Mouse (Mus musculus) layer of hippocampus, postnatal 14 days (tissue): Measurements from ENCODE around the gene Lenep. TPM values are rescaled to one million over a fixed set of nuclear protein-coding genes. Genes with fewer than 3 reads are reported as not detected.

ENCODE experiments used
- DNase-seq, 2 experiments: peaks; one replicate each; pipeline ENCODE4 v3.0.0; 2021 to 2022; ENCODE audit warnings: low spot score in 2 of 2, mixed read lengths in 1 of 2
- total RNA-seq, 2 experiments: library from RNA; stranded (reverse); gene quantifications; 2 replicates each; pipeline ENCODE4 v1.2.3; 2021

The Lenep gene
- total RNA-seq, 2 experiments from 2014 or later: 3.2 to 4.3 TPM

DNA sequence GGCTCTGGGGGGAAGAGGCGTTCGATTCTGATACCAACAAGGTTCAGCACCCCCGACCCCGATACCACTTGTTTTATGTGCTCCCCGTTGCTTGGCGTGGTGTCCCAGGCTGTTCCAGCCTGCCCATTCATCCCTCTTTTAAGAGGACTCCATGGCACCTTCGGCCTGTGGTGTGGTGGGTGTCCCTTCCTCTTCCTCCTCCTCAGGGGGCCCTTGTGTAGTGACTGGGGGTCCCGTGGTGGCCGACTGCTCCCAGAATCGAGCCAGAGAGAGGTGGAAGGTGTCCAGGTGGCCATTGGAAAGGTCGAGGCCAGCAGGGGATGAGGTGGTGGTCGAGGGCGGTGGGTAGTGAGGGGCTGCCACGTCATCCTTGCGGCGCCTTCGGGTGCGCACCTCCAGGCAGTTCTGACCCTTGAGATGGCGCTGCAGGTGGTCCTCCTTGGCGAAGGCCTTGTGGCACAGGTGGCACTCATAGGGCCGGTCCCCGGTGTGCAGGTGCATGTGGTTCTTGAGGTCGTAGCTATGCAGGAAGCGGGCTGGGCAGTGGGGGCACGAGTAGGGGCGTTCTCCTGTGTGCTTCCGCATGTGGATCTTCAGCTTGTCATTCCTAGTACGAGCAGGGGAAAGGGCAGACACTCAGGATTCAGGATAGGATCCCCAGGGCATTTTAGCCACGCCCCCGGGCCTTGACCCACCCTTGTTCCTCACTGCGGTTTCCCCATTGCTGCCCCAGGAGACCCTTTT is 23.0 kb downstream of the Lenep start:
- DNase-seq: no peak

DNA sequence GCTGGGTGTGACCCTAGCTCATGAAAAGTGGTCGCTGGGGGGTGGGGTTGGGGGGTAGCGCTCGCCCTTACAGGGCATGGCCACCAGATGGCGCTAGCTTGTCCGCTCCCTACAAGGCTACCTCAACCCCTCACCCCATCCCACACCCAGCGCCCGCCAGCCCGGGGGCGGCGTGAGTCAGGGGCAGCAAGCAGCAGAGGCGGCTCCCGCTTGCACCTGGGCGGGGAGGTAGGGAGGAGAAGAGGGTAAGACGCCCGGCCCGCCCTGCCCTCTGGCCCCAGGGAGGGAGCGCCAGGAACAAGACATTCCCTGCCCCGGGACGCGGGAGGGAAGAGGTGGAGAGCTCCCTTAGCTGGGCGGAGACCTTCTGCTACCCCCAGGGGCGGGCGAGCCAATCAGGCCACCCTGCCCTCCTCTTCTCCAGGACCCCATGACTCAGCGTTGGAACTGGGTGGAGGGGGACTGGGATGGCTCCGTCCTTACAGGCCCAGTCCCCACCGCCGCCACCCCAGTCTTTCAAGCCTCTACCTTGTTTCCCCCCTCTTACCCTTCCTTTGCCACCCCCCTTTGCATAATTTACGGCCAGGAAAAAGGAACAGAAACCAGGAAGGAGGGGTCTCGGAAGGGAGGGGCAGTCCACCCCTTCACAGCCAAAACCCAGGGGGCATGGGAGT is 24.1 kb downstream of the Lenep start:
- DNase-seq: peak; percentile 57 to 73

DNA sequence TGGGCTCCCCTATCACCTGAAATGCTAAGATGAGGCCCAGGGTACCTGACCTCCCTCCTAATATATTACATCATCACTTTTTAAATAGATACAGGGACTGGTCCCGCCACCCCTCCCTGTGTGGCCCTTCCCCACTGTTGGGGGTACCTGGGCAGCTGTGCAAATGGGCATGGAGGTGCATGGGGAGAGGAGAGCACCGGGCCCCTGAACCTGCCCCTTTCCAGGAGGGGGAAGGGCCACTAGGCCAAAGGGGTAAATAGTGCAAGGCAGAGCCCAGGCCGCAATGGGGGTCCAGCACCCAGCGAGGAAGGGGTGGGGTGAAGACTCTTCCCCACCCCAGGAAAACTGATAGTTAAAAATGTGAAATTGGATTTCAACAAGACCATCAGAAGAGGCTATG is 24.8 kb downstream of the Lenep start:
- no peak for DNase-seq

DNA sequence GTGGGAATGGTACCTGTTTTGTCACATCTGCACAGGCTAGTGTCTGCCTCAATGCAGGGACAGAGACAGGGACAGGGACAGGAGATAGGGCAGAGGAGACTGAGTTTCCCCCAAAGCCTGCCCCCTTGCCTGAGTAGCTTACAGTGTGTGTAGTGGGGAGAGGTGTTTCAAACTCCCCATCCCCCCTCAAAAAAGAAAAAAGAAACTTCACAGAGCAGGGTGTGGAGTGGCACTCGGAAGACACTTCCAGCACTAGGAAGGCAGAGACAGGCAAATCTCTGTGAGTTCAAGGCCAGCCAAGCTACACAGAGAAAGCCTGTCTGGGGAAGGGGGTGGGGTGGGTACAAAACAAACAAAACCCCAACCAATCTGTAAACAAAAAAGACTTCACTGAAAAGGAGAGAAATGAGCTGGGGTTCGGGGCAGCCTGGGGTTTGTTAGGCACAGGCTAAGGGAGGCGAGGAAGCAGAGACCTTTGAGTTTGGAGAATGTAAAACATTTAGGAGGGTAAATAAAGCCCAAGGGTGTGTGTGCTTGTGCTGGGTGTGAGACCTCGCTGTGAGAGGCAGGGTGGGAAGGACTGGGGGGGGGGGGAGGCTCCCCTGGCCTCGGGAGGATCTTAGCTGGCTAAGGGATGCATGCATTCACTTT is 28.9 kb downstream of the Lenep start:
- DNase-seq: no peak

DNA sequence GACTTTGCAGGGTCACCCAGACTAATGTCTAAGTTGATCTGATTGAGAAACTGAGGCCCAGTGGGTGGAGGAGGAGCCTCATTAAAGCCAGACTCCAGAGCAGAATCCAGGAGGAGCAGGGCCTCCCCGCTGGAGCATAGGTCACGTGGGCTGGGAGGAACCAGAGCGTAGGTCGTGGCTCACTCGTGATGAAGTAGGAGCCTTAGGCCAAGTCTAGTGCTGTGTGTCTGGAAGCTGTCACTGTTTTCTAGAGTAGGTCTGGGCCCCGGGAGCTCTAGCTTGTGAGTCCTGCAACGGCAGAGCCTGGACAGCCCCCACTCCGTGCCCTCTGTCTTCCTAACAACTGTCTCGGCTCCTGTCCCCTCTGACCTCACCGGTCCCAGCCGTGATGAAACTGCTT is 35.3 kb downstream of the Lenep start:
- DNase-seq: no peak

DNA sequence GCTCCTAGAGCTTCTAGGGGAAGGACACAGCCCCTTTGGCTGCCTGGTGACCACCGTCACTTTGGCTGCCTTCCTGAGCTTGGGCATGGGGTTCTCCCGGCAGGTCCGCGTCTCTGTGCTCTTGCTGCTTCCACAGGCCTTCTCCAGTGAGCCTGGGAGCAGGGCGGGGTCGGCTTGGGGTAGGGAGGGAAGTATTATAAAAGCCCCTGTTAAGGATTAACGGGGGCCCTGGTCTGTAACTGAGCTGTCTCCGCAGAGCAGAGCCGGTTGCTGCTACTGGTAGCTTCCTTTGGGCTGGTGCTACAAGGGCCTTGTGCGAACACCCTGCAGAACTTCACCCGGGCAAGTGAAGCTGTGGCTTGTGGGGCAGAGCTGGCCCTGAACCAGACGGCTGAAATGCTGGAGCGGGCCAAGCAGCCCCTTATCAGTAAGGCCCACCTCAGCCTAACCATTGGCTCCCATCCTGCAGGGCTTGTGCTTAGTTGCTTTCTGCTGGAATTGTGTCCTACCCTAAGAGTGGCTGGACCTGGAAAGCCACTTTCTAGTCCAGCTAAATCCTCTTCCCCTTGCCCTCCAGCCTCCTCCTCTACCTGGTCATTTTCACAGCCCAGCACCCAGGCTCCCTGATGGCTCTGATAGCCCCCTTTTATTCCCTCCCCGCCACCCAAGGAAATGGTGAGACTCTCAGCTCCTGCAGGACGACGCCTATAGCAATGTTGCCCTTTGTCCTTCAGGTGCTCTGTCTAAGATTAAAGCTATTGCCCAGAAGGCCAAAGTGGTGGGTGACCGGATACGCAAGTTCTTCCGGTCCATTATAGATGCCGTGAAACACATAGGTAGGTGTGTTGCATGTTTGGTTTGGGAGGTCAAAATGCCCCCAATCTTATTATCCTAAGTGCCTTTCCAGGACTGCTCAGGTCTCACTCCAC is 36.8 kb downstream of the Lenep start:
- DNase-seq: no peak

DNA sequence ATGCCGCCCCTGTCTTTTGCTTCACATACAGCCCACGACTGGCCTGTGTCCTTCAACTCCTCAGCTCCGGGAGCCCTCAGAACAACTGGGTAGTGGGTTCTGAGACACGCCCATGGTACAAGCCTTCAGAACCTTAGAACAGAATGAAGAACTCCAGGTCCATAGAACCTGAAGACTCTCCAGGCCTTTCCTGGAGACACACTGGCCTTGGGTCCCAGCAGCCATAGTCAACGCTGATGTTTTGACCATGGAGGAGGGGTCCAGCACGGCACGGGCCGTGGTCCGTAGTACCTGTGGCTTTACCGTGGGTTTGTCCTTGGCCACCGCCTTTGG is 37.5 kb downstream of the Lenep start, which contains the start of gene Dcst1:
Dcst1 (minus strand) TSS at position 101 of the 333 bp plus-strand sequence.
- no peak for DNase-seq

DNA sequence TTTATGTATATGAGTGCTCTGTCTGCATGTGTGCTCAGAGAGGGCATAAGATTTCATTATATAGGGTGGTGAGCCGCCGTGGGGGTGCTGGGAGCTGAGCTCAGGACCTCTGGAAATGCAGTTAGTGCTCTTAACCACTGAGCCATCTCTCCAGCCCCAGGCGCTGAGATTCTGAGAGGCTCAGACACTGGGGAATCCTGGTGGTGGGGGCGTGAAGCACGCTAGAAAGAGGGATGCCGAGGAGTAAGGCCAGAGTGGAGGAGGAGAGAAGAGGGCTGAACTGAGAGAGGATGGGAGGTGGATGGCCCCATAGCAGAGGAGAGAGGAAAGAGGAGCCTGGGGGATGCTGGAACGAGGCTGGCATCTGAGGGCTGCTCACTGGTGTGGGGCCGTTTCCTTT is 38.0 kb downstream of the Lenep start:
- no peak for DNase-seq

DNA sequence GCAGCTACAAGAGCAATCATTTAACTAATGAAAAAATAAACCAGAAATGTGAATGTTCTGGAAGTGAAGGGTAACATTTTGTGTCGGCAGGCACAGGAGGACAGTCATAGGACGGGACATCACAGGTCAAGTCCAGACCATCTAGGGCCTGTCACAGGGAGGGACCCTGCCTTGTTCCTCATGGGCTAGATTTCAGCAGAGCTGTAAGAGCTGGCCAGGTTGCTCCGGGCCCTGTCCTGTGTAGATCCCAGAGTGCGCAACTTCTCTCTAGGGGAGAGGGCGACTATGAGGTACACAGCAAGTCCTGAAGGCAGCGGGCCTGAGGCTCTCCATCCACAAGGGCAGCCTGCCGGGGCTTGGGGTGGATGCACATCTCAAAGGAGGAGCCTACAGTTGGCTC is 40.9 kb downstream of the Lenep start, which contains the start of gene Dcst2:
Dcst2 (plus strand) TSS at position 301 of the 400 bp plus-strand sequence.
- DNase-seq: no peak

DNA sequence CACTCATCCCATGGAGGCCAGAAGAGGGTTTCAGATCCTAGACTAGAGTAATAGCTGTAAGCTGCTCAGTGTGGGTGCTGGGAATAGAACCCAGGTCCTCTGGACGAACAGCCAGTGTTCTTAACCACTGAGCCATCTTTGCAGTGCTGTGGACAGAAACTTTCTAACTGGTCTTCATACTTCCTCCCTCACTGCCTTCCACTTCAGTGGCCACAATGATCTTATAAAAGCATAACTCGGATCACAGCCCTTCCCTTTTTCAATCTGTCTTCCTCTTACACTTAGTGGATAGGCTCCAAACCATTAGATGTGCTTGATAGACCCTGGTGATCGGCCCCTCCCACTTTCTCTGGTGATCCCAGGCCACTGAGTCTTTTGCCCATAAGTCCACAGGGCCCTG is 42.4 kb downstream of the Lenep start:
- no peak for DNase-seq

DNA sequence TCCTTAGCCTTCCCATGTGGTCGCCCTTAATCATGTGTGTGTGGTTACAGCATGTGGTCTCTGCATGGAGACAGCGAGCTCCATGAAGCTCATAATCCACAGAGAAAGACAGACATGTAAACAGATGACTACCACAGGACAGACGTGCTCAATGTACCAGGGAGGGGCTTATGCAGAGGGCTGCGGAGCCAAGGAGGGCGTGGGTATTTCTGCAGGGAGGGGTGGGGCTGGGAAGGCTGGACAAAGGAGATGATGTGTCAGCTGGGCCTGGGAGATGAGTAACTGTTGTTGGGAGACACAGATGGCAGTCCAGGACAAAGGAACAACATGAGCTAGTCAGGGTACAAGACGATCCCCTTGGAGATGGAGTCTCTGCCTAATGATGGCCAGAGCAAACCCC is 43.0 kb downstream of the Lenep start:
- no peak for DNase-seq

DNA sequence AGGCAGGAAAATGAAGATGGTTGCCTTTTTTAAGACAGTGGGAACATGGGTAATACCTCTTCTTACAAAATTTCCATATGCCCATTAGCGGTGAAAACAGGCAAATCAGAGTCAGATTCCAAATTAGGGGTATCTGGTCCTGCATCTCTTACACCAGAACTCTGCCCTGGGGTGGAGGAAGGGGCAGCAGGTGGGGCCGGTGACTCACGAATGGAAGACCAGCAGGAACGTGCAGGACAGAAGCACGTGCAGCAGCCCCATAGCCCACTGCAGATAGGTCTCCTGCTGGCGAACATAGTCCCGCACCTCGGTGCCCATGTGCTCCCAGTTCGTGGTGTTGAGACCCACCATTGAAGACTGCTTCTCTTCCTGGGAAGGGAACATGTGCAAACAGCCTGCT is 46.6 kb downstream of the Lenep start:
- DNase-seq: no peak

DNA sequence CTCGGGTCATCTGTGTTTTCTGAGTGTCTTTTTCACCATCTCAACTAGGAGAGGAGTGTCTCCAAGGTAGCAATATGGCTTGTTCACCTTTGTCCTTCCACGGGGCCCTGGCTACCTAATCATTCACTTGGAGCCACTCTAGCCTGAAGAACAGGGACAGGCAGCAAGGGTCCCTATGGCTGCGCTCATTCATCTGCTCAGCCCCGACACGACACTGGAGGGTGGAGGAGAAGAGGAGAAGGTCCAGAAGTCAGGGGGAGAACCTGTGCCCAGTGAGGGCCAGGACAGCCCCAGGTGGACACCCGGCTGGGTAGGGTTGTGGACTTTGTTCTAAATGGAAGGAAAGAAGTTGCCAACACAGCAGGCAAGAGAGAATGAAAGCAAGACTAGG is 47.1 kb downstream of the Lenep start:
- no peak for DNase-seq

DNA sequence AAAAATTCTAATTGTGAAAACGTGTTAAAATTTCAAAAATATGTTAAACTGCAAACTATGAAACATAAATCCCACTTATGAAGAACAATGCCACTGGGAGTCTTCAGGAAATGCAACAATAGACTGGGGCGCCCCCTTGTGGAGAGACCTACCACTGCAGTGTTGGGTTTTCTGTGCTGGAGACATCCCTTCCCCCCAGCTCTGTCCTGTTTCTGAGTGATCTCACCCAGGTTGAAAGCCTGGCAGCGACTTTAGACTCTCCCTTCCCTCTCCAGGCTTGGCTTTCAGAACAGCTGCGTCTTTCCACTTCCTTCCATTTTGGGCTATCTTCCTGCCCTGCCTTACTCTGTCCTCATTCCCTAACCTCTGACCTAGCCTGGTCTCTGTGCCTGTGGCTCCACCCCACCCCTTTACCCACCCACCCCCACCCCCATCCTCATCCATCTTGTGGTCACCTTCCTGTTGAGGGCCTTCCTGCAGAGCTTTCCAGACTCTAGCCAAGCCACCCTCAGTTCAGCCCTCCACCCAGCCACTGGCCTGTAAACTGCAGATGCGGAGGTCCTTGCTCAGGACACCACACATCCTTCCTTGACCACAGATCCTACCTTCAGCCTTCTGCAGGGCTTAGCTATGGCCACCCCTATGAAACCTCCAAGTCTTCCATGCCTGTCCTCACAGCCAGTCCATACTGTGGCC is 47.6 kb downstream of the Lenep start:
- DNase-seq: peak; percentile 81 to 86

DNA sequence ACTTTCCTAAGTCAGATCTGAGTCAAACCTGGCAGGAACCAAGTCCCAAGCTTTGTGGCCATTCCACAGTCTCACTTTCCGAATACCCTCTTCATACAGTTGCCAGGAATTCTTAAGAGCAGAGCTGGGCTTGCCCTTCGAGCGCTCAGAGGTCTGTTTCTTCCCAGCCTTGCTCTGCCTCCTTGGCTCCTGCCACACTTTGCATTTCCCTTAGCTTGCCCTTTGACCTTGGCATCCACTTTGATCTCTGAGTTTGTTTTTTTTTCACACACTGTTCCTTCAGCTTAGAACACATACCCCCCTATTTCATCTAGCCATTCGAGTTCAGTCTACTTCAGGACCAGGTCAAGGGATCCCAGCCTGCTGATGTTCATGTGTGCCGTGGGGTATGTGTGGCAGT is 51.3 kb downstream of the Lenep start:
- no peak for DNase-seq

Other genes with a start within 250 kb of the Lenep start
- 10 to 100 TPM; 13.0 to 24.5 TPM for gene Hcn3, start 242.6 kb downstream of the Lenep start, total RNA-seq
- 10 to 100 TPM; 46.2 to 47.0 TPM for gene Clk2, start 238.0 kb downstream of the Lenep start, total RNA-seq
- gene Scamp3, start 225.3 kb downstream of the Lenep start, total RNA-seq: 10 to 100 TPM; 74.5 to 75.6 TPM
- 10 to 100 TPM; 68.1 to 72.0 TPM for gene Fam189b, start 219.7 kb downstream of the Lenep start, total RNA-seq
- 10 to 100 TPM; 64.1 to 68.8 TPM for gene Gba, start 199.9 kb downstream of the Lenep start, total RNA-seq
- 10 to 100 TPM; 32.1 to 40.1 TPM for gene Thbs3, start 187.6 kb downstream of the Lenep start, total RNA-seq
- gene Mtx1, start 175.7 kb downstream of the Lenep start, total RNA-seq: 10 to 100 TPM; 91.1 to 99.9 TPM
- 1 to 10 TPM; 1.2 to 1.3 TPM for gene Muc1, start 173.7 kb downstream of the Lenep start, total RNA-seq
- 10 to 100 TPM; 77.3 to 90.2 TPM for gene Krtcap2, start 156.8 kb downstream of the Lenep start, total RNA-seq
- gene Trim46, start 156.5 kb downstream of the Lenep start, total RNA-seq: 10 to 100 TPM; 97.0 to 99.4 TPM
- 10 to 100 TPM; 50.0 to 63.2 TPM for gene Dpm3, start 143.4 kb downstream of the Lenep start, total RNA-seq
- gene Slc50a1, start 132.2 kb downstream of the Lenep start, total RNA-seq: 10 to 100 TPM; 37.1 to 40.2 TPM
- 1 to 10 TPM; 6.4 TPM for gene Efna1, start 121.7 kb downstream of the Lenep start, total RNA-seq
- gene Efna3, start 79.8 kb downstream of the Lenep start, total RNA-seq: 10 to 100 TPM; 57.8 to 62.7 TPM
- gene Efna4, start 64.8 kb downstream of the Lenep start, total RNA-seq: 1 to 10 TPM; 1.0 to 1.8 TPM
- 100 to 1,000 TPM; 114 to 115 TPM for gene Adam15, start 52.8 kb downstream of the Lenep start, total RNA-seq
- gene Dcst2, start 40.8 kb downstream of the Lenep start, total RNA-seq: under 1 TPM; 0.41 to 0.76 TPM
- under 1 TPM in 1 of 2 experiments, not detected in 1; 0.21 TPM for gene Dcst1, start 37.5 kb downstream of the Lenep start, total RNA-seq
- 10 to 100 TPM; 12.1 to 15.1 TPM for gene Zbtb7b, start 8.0 kb downstream of the Lenep start, total RNA-seq
- 10 to 100 TPM; 30.4 to 30.5 TPM for gene Flad1, start 9.1 kb upstream of the Lenep start, total RNA-seq
- gene Cks1b, start 15.6 kb upstream of the Lenep start, total RNA-seq: 1 to 10 TPM; 4.6 to 6.5 TPM
- gene Shc1, start 15.7 kb upstream of the Lenep start, total RNA-seq: 10 to 100 TPM; 14.2 to 15.0 TPM
- gene Pygo2, start 27.4 kb upstream of the Lenep start, total RNA-seq: 10 to 100 TPM; 49.5 to 57.6 TPM
- 10 to 100 TPM; 44.5 to 54.0 TPM for gene Pbxip1, start 33.9 kb upstream of the Lenep start, total RNA-seq
- gene Pmvk, start 51.7 kb upstream of the Lenep start, total RNA-seq: 10 to 100 TPM; 35.3 to 38.7 TPM
- 10 to 100 TPM; 25.5 to 26.6 TPM for gene Kcnn3, start 117.4 kb upstream of the Lenep start, total RNA-seq